Mouse (Mus musculus) E14TG2a.4 (cell line): ENCODE results near the gene Mcur1.

ENCODE experiments used
- CTCF ChIP-seq: conservative IDR thresholded peaks from 2 replicates; pipeline ENCODE4 v1.5.1; 2014; ENCODE audit warnings: low read length
- POU5F1 ChIP-seq: IDR thresholded peaks from 2 replicates; pipeline ENCODE4 v1.6.1; 2014; ENCODE audit warnings: low read length, borderline replicate concordance

DNA sequence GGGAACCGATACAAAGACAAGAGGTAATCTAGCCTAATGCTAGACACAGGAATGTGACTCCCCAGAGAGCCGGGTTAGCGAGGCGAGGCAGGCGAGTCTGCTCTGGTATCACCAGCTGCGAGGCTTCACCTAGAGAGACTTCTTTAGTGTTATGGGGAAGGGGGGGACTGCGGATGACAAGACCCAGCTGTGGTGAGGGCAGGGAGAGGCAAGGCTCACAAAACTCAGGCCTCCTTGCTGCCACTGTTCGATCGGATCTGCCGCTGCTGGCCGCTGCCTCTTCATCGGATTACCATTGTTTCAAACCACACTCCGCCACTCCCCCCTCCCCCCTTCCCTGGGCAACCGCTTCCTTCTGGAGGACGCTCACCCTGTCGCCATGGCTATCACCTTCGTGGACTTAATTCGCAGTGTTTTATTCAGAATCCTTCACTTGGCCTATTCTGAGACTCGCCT lies 56.6 kb downstream of the Mcur1 start:
- no peak for TF ChIP-seq CTCF
- no peak for TF ChIP-seq POU5F1
